Mouse (Mus musculus) embryonic stem cell, embryonic (primary cell): ENCODE measurements around the gene 9530003J23Rik.

Source experiments
- CTCF ChIA-PET, 4 experiments: fragments of 300-600 bp in 2 of 4; fragments of 350-600 bp in 2 of 4; sonication (Branson Sonifier 250); formaldehyde crosslinking; loops; one replicate each; lab custom pipeline; 2022; ENCODE audit warnings: inconsistent platforms in 2 of 4; lab: Charles Lee
- POLR2A ChIA-PET, 4 experiments: fragments of 300-600 bp in 2 of 4; fragments of 350-600 bp in 2 of 4; sonication (Branson Sonifier 250); formaldehyde crosslinking; loops; one replicate each; lab custom pipeline; 2022; ENCODE audit warnings: antibody characterized with exemption in 4 of 4, inconsistent platforms in 1 of 4; lab: Charles Lee

9530003J23Rik gene

GRCm38 (mm10) chr10:117235866-117236265 lies 2.6 kb downstream of the 9530003J23Rik start:
- POLR2A ChIA-PET, result interaction anchor here in 3 of 4 experiments (0.7 to 4.6 kb wide), 3 partner anchors 11 to 164 kb away, joined by 4 to 43 read pairs (median 11); partner anchors contain the start of gene Yeats4 (in 2 of the 3)
- CTCF ChIA-PET, result interaction anchor here in 1 of 4 experiments (1.5 kb wide), 1 partner anchor 20 kb away, joined by 5 read pairs; no protein-coding TSS in a partner anchor

GRCm38 (mm10) chr10:117234825-117235224 lies 3.7 kb downstream of the 9530003J23Rik start:
- CTCF ChIA-PET, result interaction anchor here in 1 of 4 experiments (1.5 kb wide), 1 partner anchor 19 kb away, joined by 5 read pairs; no protein-coding TSS in a partner anchor
- POLR2A ChIA-PET, result interaction anchor here in 2 of 4 experiments (1.6 to 4.6 kb wide), 3 partner anchors 10 to 172 kb away, joined by 6 to 43 read pairs (median 11); partner anchors contain the start of genes Yeats4 (in 2 of the 2) and Cct2 (in 1 of the 2)

GRCm38 (mm10) chr10:117229826-117230225 lies 8.7 kb downstream of the 9530003J23Rik start:
- ChIA-PET POLR2A (interaction anchor here (0.5 to 2.1 kb wide), 28 partner anchors 8 to 1975 kb away, joined by 3 to 8 read pairs (median 4); partner anchors contain the start of genes 9530003J23Rik (in 2 of the 4), Cct2 (in 1 of the 4), Frs2 (in 1 of the 4) and Mdm2 (in 1 of the 4)), CTCF (interaction anchor here in 1 of 4 experiments (0.6 to 1.3 kb wide), 2 partner anchors 206 to 710 kb away, joined by 3 to 7 read pairs; no protein-coding TSS in a partner anchor)

GRCm38 (mm10) chr10:117226002-117226401 lies 12.5 kb downstream of the 9530003J23Rik start:
- POLR2A ChIA-PET, result interaction anchor here in 1 of 4 experiments (0.6 to 4.1 kb wide), 6 partner anchors 8 to 306 kb away, joined by 3 to 43 read pairs (median 4); partner anchors contain the start of gene Cct2
- CTCF ChIA-PET, result interaction anchor here in 2 of 4 experiments (0.6 to 3.2 kb wide), 3 partner anchors 209 to 651 kb away, joined by 3 to 27 read pairs (median 5); no protein-coding TSS in a partner anchor

- CTCF ChIA-PET, result interaction anchor here in 2 of 4 experiments (1.2 to 3.2 kb wide), 4 partner anchors 148 to 210 kb away, joined by 3 to 27 read pairs (median 4); no protein-coding TSS in a partner anchor
- POLR2A ChIA-PET, result interaction anchor here in 3 of 4 experiments (0.7 to 4.1 kb wide), 27 partner anchors 7 to 461 kb away, joined by 3 to 71 read pairs (median 5); partner anchors contain the start of genes Cct2 (in 1 of the 3) and Cpsf6 (in 1 of the 3)
These were observed 13.4 kb downstream of the 9530003J23Rik start for GRCm38 (mm10) chr10:117225094-117225493.

- POLR2A ChIA-PET, result interaction anchor here (0.5 to 4.1 kb wide), 115 partner anchors 8 to 821 kb away, joined by 3 to 71 read pairs (median 4); partner anchors contain the start of genes Cct2 (in 2 of the 4), Frs2 (in 2 of the 4), 9530003J23Rik (in 1 of the 4) and Cpsf6 (in 1 of the 4)
- CTCF ChIA-PET, result interaction anchor here (0.6 to 3.2 kb wide), 17 partner anchors 9 to 1206 kb away, joined by 3 to 27 read pairs (median 3); partner anchors contain the start of gene Ptprr (in 1 of the 4)
These were observed 14.2 kb downstream of the 9530003J23Rik start, which contains the start of gene Yeats4 for GRCm38 (mm10) chr10:117224102-117224990. Gene Yeats4 (minus strand): TSS chr10:117224507.

- POLR2A ChIA-PET, result interaction anchor here (0.5 to 4.1 kb wide), 104 partner anchors 8 to 822 kb away, joined by 3 to 71 read pairs (median 4); partner anchors contain the start of genes Cct2 (in 2 of the 4), Frs2 (in 2 of the 4) and 9530003J23Rik (in 1 of the 4)
- CTCF ChIA-PET, result interaction anchor here (0.6 to 3.2 kb wide), 12 partner anchors 10 to 1206 kb away, joined by 3 to 27 read pairs (median 3); partner anchors contain the start of gene Ptprr (in 1 of the 4)
These were observed 14.8 kb downstream of the 9530003J23Rik start for GRCm38 (mm10) chr10:117223758-117224101.

- ChIA-PET CTCF (no interaction called here), POLR2A (interaction anchor here in 3 of 4 experiments (0.6 to 4.1 kb wide), 17 partner anchors 11 to 276 kb away, joined by 3 to 71 read pairs (median 5); partner anchors contain the start of gene Frs2 (in 1 of the 3))
These were observed 15.7 kb downstream of the 9530003J23Rik start for GRCm38 (mm10) chr10:117222821-117223220.

- ChIA-PET POLR2A (interaction anchor here in 2 of 4 experiments (0.7 to 1.7 kb wide), 5 partner anchors 9 to 156 kb away, joined by 3 to 7 read pairs (median 3); no protein-coding TSS in a partner anchor), CTCF (interaction anchor here in 2 of 4 experiments (1.3 to 1.6 kb wide), 2 partner anchors 214 to 216 kb away, joined by 3 to 5 read pairs; no protein-coding TSS in a partner anchor)
These were observed 20.2 kb downstream of the 9530003J23Rik start for GRCm38 (mm10) chr10:117218351-117218750.

- POLR2A ChIA-PET, result interaction anchor here in 3 of 4 experiments (0.7 to 2.5 kb wide), 10 partner anchors 8 to 275 kb away, joined by 3 to 17 read pairs (median 3); partner anchors contain the start of gene Cct2 (in 1 of the 3)
- CTCF ChIA-PET, result interaction anchor here (0.6 to 1.9 kb wide), 19 partner anchors 9 to 1301 kb away, joined by 3 to 9 read pairs (median 3); no protein-coding TSS in a partner anchor
These were observed 21.2 kb downstream of the 9530003J23Rik start for GRCm38 (mm10) chr10:117217246-117217840.

GRCm38 (mm10) chr10:117216793-117217192 lies 21.7 kb downstream of the 9530003J23Rik start:
- ChIA-PET CTCF (interaction anchor here (0.6 to 1.9 kb wide), 19 partner anchors 11 to 1301 kb away, joined by 3 to 9 read pairs (median 3); partner anchors contain the start of gene Lrrc10 (in 1 of the 4)), POLR2A (interaction anchor here in 3 of 4 experiments (0.6 to 2.5 kb wide), 13 partner anchors 45 to 370 kb away, joined by 3 to 17 read pairs (median 3); partner anchors contain the start of gene Cct2 (in 1 of the 3))

GRCm38 (mm10) chr10:117216132-117216495 lies 22.4 kb downstream of the 9530003J23Rik start:
- CTCF ChIA-PET, result interaction anchor here (0.7 to 1.9 kb wide), 13 partner anchors 11 to 473 kb away, joined by 3 to 5 read pairs (median 3); partner anchors contain the start of gene Lrrc10 (in 1 of the 4)
- POLR2A ChIA-PET, result interaction anchor here (0.6 to 9.1 kb wide), 14 partner anchors 7 to 371 kb away, joined by 3 to 71 read pairs (median 3); partner anchors contain the start of genes Cct2 (in 3 of the 4) and Yeats4 (in 2 of the 4)

- POLR2A ChIA-PET, result interaction anchor here (0.8 to 9.1 kb wide), 10 partner anchors 8 to 161 kb away, joined by 3 to 71 read pairs (median 4); partner anchors contain the start of genes Cct2 (in 3 of the 4) and Yeats4 (in 2 of the 4)
- CTCF ChIA-PET, result interaction anchor here in 3 of 4 experiments (0.7 to 1.9 kb wide), 5 partner anchors 20 to 473 kb away, joined by 3 to 5 read pairs (median 3); partner anchors contain the start of gene Lrrc10 (in 1 of the 3)
These were observed 22.9 kb downstream of the 9530003J23Rik start for GRCm38 (mm10) chr10:117215409-117216131.

GRCm38 (mm10) chr10:117211023-117211422 lies 27.5 kb downstream of the 9530003J23Rik start:
- CTCF ChIA-PET, result interaction anchor here in 1 of 4 experiments (0.6 to 1.4 kb wide), 3 partner anchors 112 to 317 kb away, joined by 3 to 7 read pairs (median 5); no protein-coding TSS in a partner anchor
- POLR2A ChIA-PET, result interaction anchor here in 2 of 4 experiments (0.6 to 9.1 kb wide), 7 partner anchors 9 to 147 kb away, joined by 3 to 71 read pairs (median 5); partner anchors contain the start of genes Yeats4 (in 2 of the 2) and Cct2 (in 1 of the 2)

- ChIA-PET CTCF (interaction anchor here (0.5 to 1.7 kb wide), 21 partner anchors 12 to 854 kb away, joined by 3 to 11 read pairs (median 3); partner anchors contain the start of genes Lrrc10 (in 1 of the 4) and Yeats4 (in 1 of the 4)), POLR2A (interaction anchor here (0.6 to 9.1 kb wide), 14 partner anchors 9 to 146 kb away, joined by 3 to 71 read pairs (median 4); partner anchors contain the start of genes Yeats4 (in 3 of the 4) and Cct2 (in 1 of the 4))
These were observed 29.0 kb downstream of the 9530003J23Rik start for GRCm38 (mm10) chr10:117209469-117209938.
